Mouse (Mus musculus) regulatory T cell (primary cell): ENCODE data around the gene Iqsec1.

Source experiments
- in situ Hi-C: fragments of 300-600 bp; cut with MboI, MseI; formaldehyde crosslinking; loops from one replicate; pipeline ENCODE4 v1.15.1; 2025; ENCODE audit warnings: high pct_unique_total_duplicates

Gene Iqsec1

DNA sequence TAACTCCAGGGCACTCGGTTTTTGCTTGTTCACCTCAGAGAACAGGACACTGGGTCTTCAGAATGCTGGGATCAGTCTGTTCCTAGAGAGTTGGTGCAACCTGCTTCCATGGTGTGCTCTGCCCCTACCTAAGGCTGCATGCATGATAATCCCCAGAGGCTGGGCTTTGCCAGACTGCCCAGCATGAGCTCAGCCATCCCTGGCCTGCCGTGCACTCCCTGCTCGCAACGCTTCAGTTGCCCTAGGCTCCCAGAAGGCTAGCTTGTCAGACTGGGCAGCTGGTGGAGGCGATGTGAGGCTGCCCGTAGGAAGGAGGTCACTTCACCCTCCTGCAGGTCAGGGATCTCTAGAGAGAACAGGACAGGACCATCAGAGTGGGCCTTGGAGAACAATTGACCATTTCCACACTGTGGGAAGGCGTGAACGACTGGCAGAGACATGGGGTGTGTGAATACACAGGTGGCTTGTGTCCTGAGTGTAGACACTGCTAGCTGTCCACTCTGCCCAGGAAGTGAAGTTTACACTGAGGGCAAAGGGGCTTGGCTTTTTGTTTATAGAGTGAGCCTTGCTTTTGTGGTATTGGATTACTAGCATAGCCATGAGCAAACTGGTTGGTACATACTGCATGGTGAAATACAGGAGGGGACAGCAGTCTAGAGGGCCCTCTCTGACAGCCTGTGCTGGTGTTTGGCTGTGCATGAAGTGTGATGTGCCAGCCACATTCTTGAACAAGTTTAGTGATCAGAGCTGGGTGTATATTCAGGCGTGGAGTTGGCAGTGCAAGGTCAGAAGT is 367.5 kb downstream of the Iqsec1 start:
- in situ Hi-C loops = no loop called here

DNA sequence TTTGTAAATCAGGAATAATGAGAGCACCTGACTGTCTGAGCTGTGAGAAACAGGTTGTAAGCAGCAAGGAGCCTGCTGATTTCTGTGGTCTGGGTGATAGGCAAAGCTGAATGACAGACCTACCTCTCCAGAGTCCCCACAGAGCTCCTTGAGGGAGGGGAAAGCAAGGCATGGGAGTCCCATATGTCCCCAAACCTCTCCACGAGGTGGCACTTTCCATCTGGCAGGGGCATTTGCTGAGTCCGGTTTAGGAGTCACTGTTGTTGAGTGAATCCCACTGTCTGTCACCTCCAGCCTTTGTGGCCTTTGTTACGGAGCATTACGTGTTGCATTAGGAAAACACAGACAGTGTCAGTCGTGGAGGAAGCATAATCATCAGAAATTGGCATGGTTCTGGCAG is 368.5 kb downstream of the Iqsec1 start:
- in situ Hi-C loops = no loop called here

DNA sequence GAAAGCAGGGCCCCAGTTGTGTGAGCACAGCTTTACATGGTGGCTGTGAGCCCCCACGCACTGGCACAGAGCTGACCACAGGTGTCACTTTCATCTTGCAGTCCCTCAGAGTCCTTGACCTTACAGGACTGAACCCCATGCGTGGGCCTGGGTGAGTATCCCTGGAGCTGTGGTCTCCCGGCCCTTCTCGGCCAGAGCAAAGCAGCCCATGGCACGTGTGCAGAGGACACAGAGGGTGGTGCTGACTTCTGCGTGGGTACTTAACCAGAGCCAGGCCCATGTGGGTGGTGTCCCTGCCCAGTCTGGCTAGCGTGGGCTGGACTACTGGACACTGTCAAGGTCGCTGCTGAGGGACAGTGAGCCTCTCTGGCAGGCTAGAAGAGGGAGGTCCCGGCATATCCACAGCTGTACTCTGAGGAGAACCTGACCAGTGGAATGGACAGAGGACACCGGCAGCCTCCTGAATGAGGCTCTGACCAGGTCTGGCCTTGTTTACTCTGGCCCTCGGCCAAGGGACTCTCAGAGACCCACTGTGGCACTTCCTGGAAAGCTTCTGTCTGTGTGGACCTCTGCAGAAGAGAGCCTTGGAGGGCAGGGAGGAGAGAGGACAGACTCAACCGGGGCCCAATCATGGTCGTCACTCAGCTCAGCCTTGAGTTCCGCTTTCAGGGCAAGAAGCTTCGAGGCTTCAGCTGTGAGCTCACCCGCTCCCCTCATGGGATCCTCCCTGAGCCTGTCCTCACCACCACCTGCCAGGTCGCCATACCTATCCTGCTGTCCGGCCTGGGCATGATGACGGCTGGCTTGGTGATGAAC is 369.5 kb downstream of the Iqsec1 start:
- in situ Hi-C loops = no loop called here

DNA sequence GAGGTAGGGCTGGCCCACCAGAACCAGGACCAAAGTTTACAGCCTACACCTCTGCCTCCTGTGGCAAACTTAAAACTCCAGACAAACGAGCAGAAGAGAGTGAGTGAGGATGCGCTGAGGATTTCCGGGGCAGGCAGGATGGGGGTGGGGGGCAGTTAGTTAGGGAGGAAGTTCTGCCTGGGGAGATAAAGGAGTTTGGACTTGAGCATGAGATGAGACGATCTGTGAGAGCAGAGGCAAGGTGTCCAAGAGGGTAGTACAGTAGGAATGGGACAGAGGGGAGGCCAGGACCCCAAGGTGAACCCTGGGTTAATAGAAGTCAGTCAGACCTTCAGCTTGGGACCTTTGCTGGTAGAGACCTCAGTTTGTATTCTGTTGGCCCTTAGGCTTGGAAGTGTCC is 370.2 kb downstream of the Iqsec1 start:
- in situ Hi-C loops = no loop called here

DNA sequence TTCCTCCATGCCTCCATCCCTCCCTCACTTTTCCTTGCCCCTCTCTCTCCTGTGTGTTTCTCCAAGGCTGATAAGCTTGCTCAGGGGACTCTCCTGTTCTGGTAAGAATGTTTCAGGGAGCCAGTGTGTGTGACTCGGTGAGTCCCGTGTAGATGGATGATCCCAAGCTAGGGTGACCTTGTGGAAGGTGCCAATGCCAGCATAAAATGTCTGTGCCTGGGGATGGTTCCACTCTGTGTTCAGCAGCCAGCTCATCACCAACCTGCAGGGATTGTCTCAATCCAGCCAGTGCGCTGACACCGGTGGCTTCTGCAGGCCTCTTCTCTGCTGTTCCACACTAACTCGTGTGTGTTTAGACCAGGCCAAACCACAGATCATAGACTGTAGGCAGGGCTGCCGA is 372.0 kb downstream of the Iqsec1 start:
- in situ Hi-C loops = no loop called here

DNA sequence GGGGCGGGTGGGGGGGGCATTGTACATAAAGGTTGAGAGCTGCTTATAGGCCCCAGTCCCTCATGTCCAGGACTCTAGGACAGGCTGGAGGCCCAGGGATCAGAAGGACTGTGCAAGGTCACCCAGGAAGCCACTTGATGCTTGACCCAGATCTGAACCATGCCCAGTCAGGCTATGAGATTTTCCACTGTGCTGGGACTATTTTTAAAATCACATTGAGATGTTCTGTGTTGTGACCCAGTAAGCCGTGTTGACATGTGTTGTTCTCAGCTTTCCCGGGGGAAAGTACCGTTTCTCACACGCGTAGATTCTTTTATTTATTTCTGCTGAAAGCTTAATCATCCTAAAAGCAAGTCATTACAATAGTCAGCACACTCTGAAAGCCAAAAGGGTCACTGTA is 372.5 kb downstream of the Iqsec1 start:
- in situ Hi-C loops = no loop called here

DNA sequence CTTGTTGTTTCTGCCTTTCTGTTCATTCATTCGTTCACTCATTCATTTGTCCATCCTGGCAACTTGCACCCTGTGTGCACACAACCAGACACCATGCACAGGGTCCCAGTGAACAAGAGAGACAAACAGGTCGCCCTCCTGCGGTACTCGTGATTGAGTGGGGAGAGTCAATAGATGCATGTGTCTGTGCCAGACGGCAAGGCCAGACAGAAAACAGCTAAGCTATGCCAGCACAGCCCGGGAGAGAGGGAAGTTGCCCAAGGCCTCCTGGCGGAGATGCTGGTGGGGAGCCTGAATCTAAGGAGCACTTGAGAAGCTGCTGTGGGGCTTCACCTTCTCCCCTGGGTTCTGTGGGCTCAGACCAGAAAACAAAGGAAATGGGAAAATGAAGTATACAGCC is 373.1 kb downstream of the Iqsec1 start:
- in situ Hi-C loops = no loop called here

DNA sequence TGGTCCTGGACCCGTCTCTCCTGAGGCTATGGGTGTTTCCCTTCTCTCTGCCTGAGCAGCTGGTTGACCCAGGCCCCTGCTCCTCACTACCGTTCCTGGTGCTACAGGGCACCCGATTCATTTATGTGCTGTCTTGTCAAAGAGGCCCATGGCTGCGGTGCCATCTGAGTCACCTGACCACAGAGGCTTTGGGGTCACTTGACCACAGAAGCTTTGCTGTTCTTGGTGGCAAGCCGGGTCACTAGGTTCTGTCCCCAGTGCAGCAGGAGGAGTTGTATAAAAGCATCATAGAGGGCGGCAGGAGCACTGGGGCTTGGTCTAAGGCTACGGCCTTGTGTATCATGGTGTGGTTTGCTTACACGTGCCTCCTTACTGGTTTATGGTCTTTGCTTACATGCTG is 375.2 kb downstream of the Iqsec1 start:
- in situ Hi-C loops = no loop called here

DNA sequence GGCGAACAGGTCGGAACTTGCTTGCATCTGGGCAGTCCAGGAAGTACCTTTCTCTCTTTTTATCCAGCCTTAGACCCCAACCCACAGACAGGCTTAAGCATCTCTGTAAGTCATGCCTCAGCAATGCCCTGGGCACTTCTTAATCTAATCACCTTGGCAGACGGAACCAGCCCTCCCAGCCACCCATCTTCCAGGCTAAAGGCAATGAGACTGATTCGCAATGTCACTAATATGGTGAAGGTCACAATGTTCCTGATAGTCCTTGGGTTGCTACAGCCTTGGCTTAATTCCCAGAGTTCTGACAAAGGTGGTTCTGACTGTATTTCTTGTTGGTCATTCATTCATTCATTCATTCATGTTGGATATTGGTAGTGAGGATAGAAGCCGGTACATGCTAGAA is 378.2 kb downstream of the Iqsec1 start:
- in situ Hi-C loops = no loop called here

DNA sequence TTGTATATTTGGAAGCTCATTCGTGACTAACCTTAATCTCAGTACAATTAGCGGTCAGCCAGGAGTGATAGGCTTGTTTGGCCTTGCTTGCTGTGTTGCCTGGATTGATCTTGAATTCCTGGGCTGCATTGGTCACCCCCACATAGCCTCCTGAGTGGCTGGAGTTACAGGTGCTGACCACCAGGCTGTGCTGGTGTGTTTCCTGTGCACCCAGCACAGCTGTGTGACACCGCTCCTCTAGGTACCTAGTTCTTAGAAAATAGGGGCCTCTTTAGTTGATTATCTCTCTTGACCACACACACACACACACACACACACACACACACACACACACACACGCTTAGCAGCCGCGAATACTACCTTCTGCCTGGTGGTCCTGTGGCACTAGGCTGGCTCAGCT is 380.3 kb downstream of the Iqsec1 start:
- in situ Hi-C loops = no loop called here

DNA sequence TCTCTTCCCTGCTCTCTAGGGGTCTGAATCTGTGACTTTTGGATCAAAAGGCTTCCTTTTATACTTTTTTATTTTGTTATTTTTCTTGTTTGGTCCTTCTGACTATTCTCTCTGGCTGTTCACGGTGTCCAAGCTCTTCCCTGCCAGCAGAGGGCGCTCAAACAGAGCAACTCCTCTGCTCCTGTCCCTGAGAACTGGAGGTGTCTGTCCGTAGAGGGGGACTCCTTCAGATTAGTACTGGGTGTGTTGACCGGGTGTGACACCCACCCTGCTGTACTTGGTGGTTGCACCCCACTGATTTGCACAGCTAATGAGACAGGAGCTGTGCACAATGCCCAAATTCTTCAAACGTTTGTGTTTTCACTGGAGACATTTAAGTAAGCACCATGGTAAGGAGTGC is 381.3 kb downstream of the Iqsec1 start:
- in situ Hi-C loops = no loop called here

DNA sequence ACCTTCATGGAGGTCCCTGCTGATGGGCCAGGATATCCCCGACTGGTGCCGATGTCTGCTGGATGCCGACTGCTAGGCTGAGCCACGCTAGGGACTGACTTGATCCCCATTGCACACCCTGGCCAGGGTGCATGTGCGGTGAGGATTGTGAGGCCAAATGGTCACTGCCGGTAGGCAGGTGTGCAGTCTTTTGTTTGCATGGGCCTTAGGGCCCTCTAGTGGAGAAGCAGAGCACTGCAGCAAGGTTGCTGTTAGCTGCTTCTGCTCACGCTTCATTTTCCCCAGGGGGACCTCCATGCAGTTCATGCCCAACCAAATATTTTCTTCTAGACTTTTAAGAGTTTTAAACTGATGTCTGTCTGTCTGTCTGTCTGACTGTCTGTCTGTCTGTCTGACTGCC is 381.9 kb downstream of the Iqsec1 start:
- in situ Hi-C loops = no loop called here
